Mouse (Mus musculus): Measurements from ENCODE around the gene Syne1. TPM values are rescaled to one million over a fixed set of nuclear protein-coding genes. Genes with fewer than 3 reads are reported as not detected.

Syne1 gene
- polyA plus RNA-seq, 1 experiment from 2014 or later = 3.6 TPM

DNA sequence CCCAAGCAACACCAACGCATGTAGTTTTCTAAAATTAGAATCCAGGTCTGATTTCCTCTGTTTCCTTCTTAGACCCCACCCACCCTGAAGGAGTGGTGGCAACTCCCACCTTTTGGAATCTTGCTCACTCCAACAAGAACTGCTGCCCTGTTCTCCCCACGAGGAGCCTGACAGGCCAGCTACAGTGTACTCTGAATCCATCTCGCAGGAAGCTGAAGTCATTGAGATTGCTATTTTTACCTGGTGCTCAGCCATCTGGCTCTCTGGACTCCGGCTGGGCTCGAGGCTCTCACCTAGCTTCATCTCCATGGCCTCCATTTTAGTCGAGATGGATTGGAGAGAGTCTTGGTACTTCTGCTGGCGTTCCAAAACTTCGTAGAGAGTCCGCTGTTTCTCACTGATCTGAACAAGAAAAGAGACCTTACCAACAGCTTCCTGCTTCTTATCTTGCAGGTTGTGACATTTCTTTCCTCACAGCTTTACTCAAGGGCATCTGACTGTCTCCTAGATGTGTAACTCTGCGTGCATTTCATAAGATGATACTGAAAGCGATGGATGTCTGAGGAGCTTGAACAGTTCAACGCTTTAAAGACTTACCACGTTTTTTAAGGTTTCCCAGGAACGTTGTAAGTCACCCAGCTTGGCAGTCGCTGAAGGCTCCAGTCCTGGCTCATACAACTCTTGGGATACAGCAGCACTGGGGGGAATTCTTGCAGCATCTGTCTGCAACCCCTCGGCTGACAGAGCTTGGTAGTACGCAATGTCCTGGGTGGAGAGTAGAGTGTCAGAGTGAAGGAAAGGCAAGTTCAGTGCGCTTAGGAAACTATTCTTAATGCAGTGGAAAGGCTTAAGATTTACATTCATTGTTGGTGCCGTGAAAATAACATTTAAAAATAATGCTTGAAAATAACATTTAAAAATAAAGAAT is 365.9 kb downstream of the Syne1 start:
- Histone ChIP-seq H3K4me2 (replicated peaks; ENCODE audit: low read depth) (no peak overlapping the region), H3K27ac (replicated peaks) (no peak overlapping the region), H3K36me3 (ENCODE audit: control insufficient read depth, insufficient read depth, low read length) (no peaks in the 10 kb centered on the region; the same call in 1 of the 2 replicates), H3K4me1 (replicated peaks; ENCODE audit: control insufficient read depth, insufficient read depth) (no peaks in the 10 kb centered on the region), H3K27me3 (ENCODE audit: control insufficient read depth, insufficient read depth, low read length) (no peaks in the 10 kb centered on the region), H3K9me3 (ENCODE audit: control insufficient read depth, low read length) (no peaks in the 10 kb centered on the region), H3K9ac (ENCODE audit: low read length) (no peak overlapping the region), H3K4me3 (ENCODE audit: low read depth, low read length) (no peak overlapping the region)
- TF ChIP-seq EP300 (optimal IDR thresholded peaks at IDR 0.05) (no peak), CTCF (IDR thresholded peaks at IDR 0.05; ENCODE audit: low read depth) (no peak)
- DNase-seq (ENCODE audit: low spot score) (no peak), ATAC-seq (ENCODE audit: low FRiP score, low TSS enrichment) (no peak)
- 73% methylated on average over 19 of the region's 19 CpGs for WGBS

DNA sequence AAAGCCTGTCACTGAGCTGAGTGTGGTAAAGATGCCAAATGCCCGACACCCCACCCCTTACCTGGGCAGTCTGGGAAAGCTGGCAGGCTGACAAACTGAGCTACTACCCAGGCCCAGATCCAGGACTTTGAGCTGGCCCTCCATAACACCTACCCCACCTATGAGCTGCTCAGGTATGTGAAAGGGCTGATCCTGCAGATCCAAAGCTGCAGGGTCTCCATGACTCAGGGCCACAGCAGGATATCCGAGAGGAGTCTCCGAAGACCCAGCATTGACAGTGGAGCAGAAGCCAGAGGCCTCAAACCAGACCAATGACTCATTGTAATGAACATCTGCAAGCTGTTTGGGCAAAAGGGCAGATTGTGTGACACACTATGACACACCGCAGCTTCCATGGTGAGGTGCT is 369.5 kb downstream of the Syne1 start:
- Histone ChIP-seq H3K36me3 (ENCODE audit: control insufficient read depth, insufficient read depth, low read length) (no peaks in the 10 kb centered on the region; the same call in 1 of the 2 replicates), H3K4me3 (ENCODE audit: low read depth, low read length) (no peak overlapping the region), H3K9ac (ENCODE audit: low read length) (no peak overlapping the region), H3K4me2 (replicated peaks; ENCODE audit: low read depth) (no peak overlapping the region), H3K9me3 (ENCODE audit: control insufficient read depth, low read length) (no peaks in the 10 kb centered on the region), H3K27me3 (ENCODE audit: control insufficient read depth, insufficient read depth, low read length) (no peaks in the 10 kb centered on the region), H3K27ac (replicated peaks) (no peak overlapping the region), H3K4me1 (replicated peaks; ENCODE audit: control insufficient read depth, insufficient read depth) (no peaks in the 10 kb centered on the region)
- ATAC-seq (ENCODE audit: low FRiP score, low TSS enrichment) = no peak
- 79% methylated on average over 4 of the region's 4 CpGs for WGBS
- TF ChIP-seq EP300 (optimal IDR thresholded peaks at IDR 0.05) = no peak
- TF ChIP-seq CTCF (IDR thresholded peaks at IDR 0.05; ENCODE audit: low read depth) = no peak
- no peak for DNase-seq (ENCODE audit: low spot score)

DNA sequence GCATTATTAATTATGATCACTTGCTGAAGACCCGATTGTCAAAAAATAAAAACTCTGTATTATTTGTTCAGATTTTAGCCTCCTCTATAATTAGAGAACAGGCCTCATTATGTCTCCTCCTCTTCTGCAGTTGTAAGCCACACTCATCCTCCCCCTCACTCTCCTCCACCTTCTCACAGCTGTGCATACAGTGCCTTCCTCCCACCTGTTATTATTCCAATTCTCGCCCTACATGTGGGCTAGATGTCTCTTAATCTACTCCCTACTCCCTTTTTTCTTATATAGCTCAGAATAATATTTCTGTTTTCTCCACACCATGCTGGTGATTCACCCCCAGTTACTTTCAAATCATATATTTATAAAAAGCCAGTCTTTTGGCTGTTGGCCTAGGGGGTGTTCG is 371.4 kb downstream of the Syne1 start:
- H3K4me2 ChIP-seq (replicated peaks; ENCODE audit: low read depth) = no peak overlapping the region
- no peak for TF ChIP-seq CTCF (IDR thresholded peaks at IDR 0.05; ENCODE audit: low read depth)
- no peak for TF ChIP-seq EP300 (optimal IDR thresholded peaks at IDR 0.05)
- H3K9ac ChIP-seq (ENCODE audit: low read length) = no peak overlapping the region
- no peak for DNase-seq (ENCODE audit: low spot score)
- no peak for ATAC-seq (ENCODE audit: low FRiP score, low TSS enrichment)
- H3K36me3 ChIP-seq (ENCODE audit: control insufficient read depth, insufficient read depth, low read length) = peaks cover 2% of the 10 kb centered on the region; the same call in 1 of the 2 replicates
- H3K27ac ChIP-seq (replicated peaks) = no peak overlapping the region
- no peaks in the 10 kb centered on the region for H3K27me3 ChIP-seq (ENCODE audit: control insufficient read depth, insufficient read depth, low read length)
- 78% methylated on average over 3 of the region's 3 CpGs for WGBS
- no peaks in the 10 kb centered on the region for H3K4me1 ChIP-seq (replicated peaks; ENCODE audit: control insufficient read depth, insufficient read depth)
- no peak overlapping the region for H3K4me3 ChIP-seq (ENCODE audit: low read depth, low read length)
- H3K9me3 ChIP-seq (ENCODE audit: control insufficient read depth, low read length) = no peaks in the 10 kb centered on the region

DNA sequence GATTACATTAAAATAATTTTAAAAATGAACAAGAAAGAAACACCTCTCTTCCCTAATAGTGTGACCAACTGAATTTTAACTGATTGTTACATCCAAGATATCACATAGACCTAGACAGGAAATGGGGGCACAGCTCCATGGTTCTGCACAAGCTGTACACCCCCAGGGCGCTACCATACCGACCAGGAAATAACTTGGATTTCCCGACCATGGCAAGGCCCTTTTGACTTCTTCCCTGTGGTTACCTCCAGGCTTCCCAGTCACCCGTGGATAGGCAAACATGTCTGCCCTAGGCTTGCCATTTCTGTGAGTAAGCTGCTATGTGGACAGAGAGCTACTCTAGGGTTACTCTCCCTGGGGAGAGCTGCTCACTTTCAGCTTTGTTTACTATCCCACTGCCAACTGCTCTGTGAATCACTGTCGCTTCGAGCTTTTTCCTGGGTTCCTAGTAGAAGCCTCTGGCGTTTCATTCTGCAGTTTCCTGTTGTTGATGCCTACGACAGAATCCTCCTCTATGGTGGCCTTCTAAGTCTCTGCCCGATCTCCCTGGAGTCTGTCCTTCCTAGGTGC is 373.8 kb downstream of the Syne1 start:
- 51% methylated on average over 9 of the region's 9 CpGs for WGBS
- no peak for TF ChIP-seq EP300 (optimal IDR thresholded peaks at IDR 0.05)
- no peak for TF ChIP-seq CTCF (IDR thresholded peaks at IDR 0.05; ENCODE audit: low read depth)

DNA sequence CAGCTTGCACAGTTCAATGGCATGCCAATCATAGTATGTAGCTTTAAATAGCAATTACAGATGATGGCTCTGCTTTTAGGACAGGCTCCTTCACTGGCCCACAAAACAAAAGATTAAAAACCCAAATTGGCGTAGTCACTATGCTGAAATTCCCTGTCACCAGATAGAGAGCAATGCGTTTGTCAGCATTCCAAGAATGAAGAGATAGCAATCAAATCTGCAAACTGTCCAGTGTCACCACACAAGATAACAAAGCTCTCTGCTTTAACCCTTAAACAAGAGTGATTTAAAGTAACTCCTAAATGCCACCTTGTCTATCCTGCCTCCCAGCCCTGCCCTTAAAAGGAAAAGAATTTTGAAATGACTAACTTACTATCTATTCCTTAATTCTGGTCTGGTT is 374.9 kb downstream of the Syne1 start:
- Histone ChIP-seq H3K27me3 (ENCODE audit: control insufficient read depth, insufficient read depth, low read length) (no peaks in the 10 kb centered on the region), H3K4me1 (replicated peaks; ENCODE audit: control insufficient read depth, insufficient read depth) (no peaks in the 10 kb centered on the region), H3K27ac (replicated peaks) (no peak overlapping the region), H3K36me3 (ENCODE audit: control insufficient read depth, insufficient read depth, low read length) (0 out of 2 replicates have a peak, but pooled peaks cover 2% of the 10 kb centered on the region), H3K4me2 (replicated peaks; ENCODE audit: low read depth) (no peak overlapping the region), H3K9ac (ENCODE audit: low read length) (no peak overlapping the region), H3K4me3 (ENCODE audit: low read depth, low read length) (no peak overlapping the region), H3K9me3 (ENCODE audit: control insufficient read depth, low read length) (no peaks in the 10 kb centered on the region)
- WGBS = 63% methylated on average over 2 of the region's 2 CpGs
- ATAC-seq (ENCODE audit: low FRiP score, low TSS enrichment) (no peak), DNase-seq (ENCODE audit: low spot score) (no peak)
- TF ChIP-seq EP300 (optimal IDR thresholded peaks at IDR 0.05) (no peak), CTCF (IDR thresholded peaks at IDR 0.05; ENCODE audit: low read depth) (no peak)

More for the DNA sequence above, 373.8 kb downstream of the Syne1 start:
- Histone ChIP-seq H3K27me3 (ENCODE audit: control insufficient read depth, insufficient read depth, low read length) (no peaks in the 10 kb centered on the region), H3K4me3 (ENCODE audit: low read depth, low read length) (no peak overlapping the region), H3K9ac (ENCODE audit: low read length) (no peak overlapping the region), H3K27ac (replicated peaks) (no peak overlapping the region), H3K4me1 (replicated peaks; ENCODE audit: control insufficient read depth, insufficient read depth) (no peaks in the 10 kb centered on the region), H3K36me3 (ENCODE audit: control insufficient read depth, insufficient read depth, low read length) (peaks cover 2% of the 10 kb centered on the region; the same call in 1 of the 2 replicates), H3K9me3 (ENCODE audit: control insufficient read depth, low read length) (no peaks in the 10 kb centered on the region), H3K4me2 (replicated peaks; ENCODE audit: low read depth) (no peak overlapping the region)
- DNase-seq (ENCODE audit: low spot score) (no peak), ATAC-seq (ENCODE audit: low FRiP score, low TSS enrichment) (no peak)

DNA sequence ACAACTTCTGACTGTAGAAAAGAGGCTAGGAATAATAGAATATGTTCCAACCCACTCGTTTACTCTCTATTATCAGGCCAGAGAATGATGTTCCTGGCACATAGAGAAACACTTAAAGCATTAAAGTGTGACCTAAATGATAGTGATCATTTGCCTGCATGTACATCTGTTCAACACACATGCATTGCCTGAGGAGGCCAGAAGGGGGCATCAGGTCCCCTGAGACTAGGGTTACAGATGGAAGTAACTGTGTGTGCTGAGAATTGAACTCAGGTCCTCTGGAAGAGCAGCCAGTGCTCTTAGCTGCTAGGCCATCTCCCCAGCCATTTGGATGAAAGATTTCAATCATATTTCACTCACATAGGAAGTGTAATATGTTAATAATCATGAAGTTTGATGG is 380.9 kb downstream of the Syne1 start:
- Histone ChIP-seq H3K36me3 (ENCODE audit: control insufficient read depth, insufficient read depth, low read length) (no peaks in the 10 kb centered on the region), H3K27me3 (ENCODE audit: control insufficient read depth, insufficient read depth, low read length) (no peaks in the 10 kb centered on the region), H3K9ac (ENCODE audit: low read length) (no peak overlapping the region), H3K4me1 (replicated peaks; ENCODE audit: control insufficient read depth, insufficient read depth) (no peaks in the 10 kb centered on the region), H3K27ac (replicated peaks) (no peak overlapping the region), H3K9me3 (ENCODE audit: control insufficient read depth, low read length) (no peaks in the 10 kb centered on the region), H3K4me2 (replicated peaks; ENCODE audit: low read depth) (no peak overlapping the region), H3K4me3 (ENCODE audit: low read depth, low read length) (no peak overlapping the region)
- 64% methylated on average over 1 of the region's 1 CpGs for WGBS
- DNase-seq (ENCODE audit: low spot score) (no peak), ATAC-seq (ENCODE audit: low FRiP score, low TSS enrichment) (no peak)
- TF ChIP-seq CTCF (IDR thresholded peaks at IDR 0.05; ENCODE audit: low read depth) = peak; percentile 48
- TF ChIP-seq EP300 (optimal IDR thresholded peaks at IDR 0.05) = no peak
